Mouse (Mus musculus): ENCODE measurements around the gene Cdh13. TPM values are rescaled to one million over a fixed set of nuclear protein-coding genes. Genes with fewer than 3 reads are reported as not detected.

The Cdh13 gene
- total RNA-seq, 2 experiments from 2014 or later = not detected

- ATAC-seq (replicated peaks; ENCODE audit: low FRiP score, poor library complexity, severe bottlenecking) = no peak
Observed at GRCm38 (mm10) chr8:118965101-118965840, 681.7 kb downstream of the Cdh13 start.

GRCm38 (mm10) chr8:118968896-118969295, 685.4 kb downstream of the Cdh13 start:
- no peak for ATAC-seq (replicated peaks; ENCODE audit: low FRiP score, poor library complexity, severe bottlenecking)

- ATAC-seq (replicated peaks; ENCODE audit: low FRiP score, poor library complexity, severe bottlenecking) = no peak
Observed at GRCm38 (mm10) chr8:118979800-118980199, 696.3 kb downstream of the Cdh13 start.

GRCm38 (mm10) chr8:118983724-118984123, 700.2 kb downstream of the Cdh13 start:
- no peak for ATAC-seq (replicated peaks; ENCODE audit: low FRiP score, poor library complexity, severe bottlenecking)

- ATAC-seq (replicated peaks; ENCODE audit: low FRiP score, poor library complexity, severe bottlenecking) = no peak
Observed at GRCm38 (mm10) chr8:118986796-118987195, 703.3 kb downstream of the Cdh13 start.

GRCm38 (mm10) chr8:118995641-118996188, 712.2 kb downstream of the Cdh13 start:
- no peak for ATAC-seq (replicated peaks; ENCODE audit: low FRiP score, poor library complexity, severe bottlenecking)

GRCm38 (mm10) chr8:119000595-119000994, 717.1 kb downstream of the Cdh13 start:
- no peak for ATAC-seq (replicated peaks; ENCODE audit: low FRiP score, poor library complexity, severe bottlenecking)

- ATAC-seq (replicated peaks; ENCODE audit: low FRiP score, poor library complexity, severe bottlenecking) = no peak
Observed at GRCm38 (mm10) chr8:119004821-119005220, 721.3 kb downstream of the Cdh13 start.

GRCm38 (mm10) chr8:119018675-119019074, 735.1 kb downstream of the Cdh13 start:
- no peak for ATAC-seq (replicated peaks; ENCODE audit: low FRiP score, poor library complexity, severe bottlenecking)

GRCm38 (mm10) chr8:119020781-119021180, 737.2 kb downstream of the Cdh13 start:
- ATAC-seq (replicated peaks; ENCODE audit: low FRiP score, poor library complexity, severe bottlenecking) = no peak

- no peak for ATAC-seq (replicated peaks; ENCODE audit: low FRiP score, poor library complexity, severe bottlenecking)
Observed at GRCm38 (mm10) chr8:119021478-119021877, 737.9 kb downstream of the Cdh13 start.

GRCm38 (mm10) chr8:119022301-119022870, 738.9 kb downstream of the Cdh13 start:
- no peak for ATAC-seq (replicated peaks; ENCODE audit: low FRiP score, poor library complexity, severe bottlenecking)

GRCm38 (mm10) chr8:119033398-119033797, 749.9 kb downstream of the Cdh13 start:
- no peak for ATAC-seq (replicated peaks; ENCODE audit: low FRiP score, poor library complexity, severe bottlenecking)

GRCm38 (mm10) chr8:119034037-119034436, 750.5 kb downstream of the Cdh13 start:
- ATAC-seq (replicated peaks; ENCODE audit: low FRiP score, poor library complexity, severe bottlenecking) = no peak

GRCm38 (mm10) chr8:119035126-119035525, 751.6 kb downstream of the Cdh13 start:
- no peak for ATAC-seq (replicated peaks; ENCODE audit: low FRiP score, poor library complexity, severe bottlenecking)

GRCm38 (mm10) chr8:119037571-119037970, 754.0 kb downstream of the Cdh13 start:
- no peak for ATAC-seq (replicated peaks; ENCODE audit: low FRiP score, poor library complexity, severe bottlenecking)

- ATAC-seq (replicated peaks; ENCODE audit: low FRiP score, poor library complexity, severe bottlenecking) = no peak
Observed at GRCm38 (mm10) chr8:119039358-119039757, 755.8 kb downstream of the Cdh13 start.

- ATAC-seq (replicated peaks; ENCODE audit: low FRiP score, poor library complexity, severe bottlenecking) = no peak
Observed at GRCm38 (mm10) chr8:119057876-119058275, 774.3 kb downstream of the Cdh13 start.

- ATAC-seq (replicated peaks; ENCODE audit: low FRiP score, poor library complexity, severe bottlenecking) = no peak
Observed at GRCm38 (mm10) chr8:119061671-119062070, 778.1 kb downstream of the Cdh13 start.

- no peak for ATAC-seq (replicated peaks; ENCODE audit: low FRiP score, poor library complexity, severe bottlenecking)
Observed at GRCm38 (mm10) chr8:119064523-119064922, 781.0 kb downstream of the Cdh13 start.

GRCm38 (mm10) chr8:119072291-119072690, 788.8 kb downstream of the Cdh13 start:
- no peak for ATAC-seq (replicated peaks; ENCODE audit: low FRiP score, poor library complexity, severe bottlenecking)
